Mouse (Mus musculus) left cerebral cortex, postnatal 4 days (tissue): ENCODE measurements around the gene Ppox. TPM values are rescaled to one million over a fixed set of nuclear protein-coding genes. Genes with fewer than 3 reads are reported as not detected.

Experiments
- DNase-seq: peaks from one replicate; pipeline ENCODE4 v3.0.0-alpha.2; 2022
- intact Hi-C: fragments of 180-260 bp; cut with DNase I; formaldehyde crosslinking; loops from one replicate; pipeline ENCODE4 v1.15.1; 2025
- total RNA-seq, 2 experiments: library from RNA; stranded (reverse); gene quantifications; 2 replicates each; pipeline ENCODE4 v1.2.3; 2021

The Ppox gene
- total RNA-seq, 2 experiments from 2014 or later: 19.6 to 25.4 TPM

DNA sequence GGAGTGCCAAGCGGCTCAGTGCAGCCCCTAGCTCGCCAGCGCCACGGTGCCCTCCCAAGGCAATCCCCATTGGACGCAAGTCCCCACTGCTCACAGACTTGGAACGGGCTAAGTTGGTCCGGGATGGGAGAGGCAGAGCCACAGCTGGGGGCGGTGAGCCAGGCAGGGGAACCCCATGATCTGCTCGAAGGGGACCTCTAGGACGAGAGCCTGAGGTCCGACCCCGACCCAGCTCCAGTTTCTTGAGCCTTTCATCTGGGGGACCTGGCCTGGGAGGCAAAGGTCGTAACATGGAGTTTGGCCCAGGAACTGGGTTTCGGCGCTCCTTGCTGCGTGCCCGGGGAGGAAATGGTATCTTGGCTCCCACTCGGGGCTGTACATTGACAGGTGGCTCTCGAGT is 5.5 kb upstream of the Ppox start:
- intact Hi-C loops: no loop called here
- no peak for DNase-seq

DNA sequence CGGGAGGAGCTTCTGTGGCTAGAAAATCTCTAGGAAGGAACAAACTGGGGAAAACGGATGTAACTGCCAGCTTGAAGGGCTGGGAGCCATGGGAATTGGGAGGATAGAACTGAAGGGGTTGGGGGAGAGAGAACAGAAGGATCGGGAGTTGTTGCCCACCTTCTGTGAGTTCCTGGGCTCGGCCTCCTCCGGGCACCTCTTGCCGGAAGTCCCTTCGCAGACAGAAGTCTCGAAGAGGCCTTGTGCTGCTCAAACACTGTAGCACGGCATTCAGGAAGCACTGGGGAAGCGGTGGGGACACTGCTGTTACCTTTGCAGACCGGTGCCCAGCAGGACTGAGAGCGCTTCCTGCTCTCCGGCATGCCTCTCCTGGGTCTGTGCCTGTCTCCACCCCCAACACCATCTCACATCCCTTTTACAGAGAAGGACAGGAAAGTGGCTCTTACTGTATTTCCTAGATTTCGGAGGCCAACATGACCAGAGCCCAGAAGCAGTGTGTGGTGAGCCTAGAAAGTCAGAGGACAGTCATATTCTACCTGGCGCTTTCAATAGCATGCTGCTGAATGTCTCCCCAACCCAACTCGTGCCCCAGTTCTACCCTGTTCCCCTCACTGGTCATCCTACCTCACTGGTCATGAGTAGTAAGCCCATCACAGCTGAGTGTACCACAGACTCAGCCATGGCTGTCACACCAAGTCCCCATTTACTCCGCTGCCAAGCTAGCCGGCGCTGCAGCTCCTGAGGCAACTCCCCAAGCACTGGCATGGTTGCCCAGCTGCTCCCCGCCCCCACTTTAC is 4.3 kb upstream of the Ppox start:
- intact Hi-C loops: no loop called here
- DNase-seq: no peak

DNA sequence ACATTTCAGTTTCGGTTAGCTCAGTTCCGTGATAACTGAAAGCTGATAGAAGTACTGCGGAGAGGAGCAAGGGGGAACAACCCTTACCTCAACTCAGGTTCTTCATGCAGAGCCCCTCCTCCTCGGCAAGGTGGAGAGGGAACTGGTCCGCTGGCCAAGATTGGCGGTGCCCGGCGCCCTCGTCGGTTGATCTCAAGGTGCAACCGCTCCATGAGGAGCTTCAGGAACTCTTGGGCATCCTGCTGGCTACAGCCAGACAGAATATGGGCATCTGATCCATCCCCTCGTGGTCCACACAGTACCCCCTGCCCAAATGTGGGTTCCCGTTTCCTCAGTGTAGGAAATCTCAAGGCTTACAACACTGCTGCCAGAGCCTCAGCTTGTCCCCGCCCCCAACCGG is 3.5 kb upstream of the Ppox start:
- intact Hi-C loops: no loop called here
- no peak for DNase-seq

DNA sequence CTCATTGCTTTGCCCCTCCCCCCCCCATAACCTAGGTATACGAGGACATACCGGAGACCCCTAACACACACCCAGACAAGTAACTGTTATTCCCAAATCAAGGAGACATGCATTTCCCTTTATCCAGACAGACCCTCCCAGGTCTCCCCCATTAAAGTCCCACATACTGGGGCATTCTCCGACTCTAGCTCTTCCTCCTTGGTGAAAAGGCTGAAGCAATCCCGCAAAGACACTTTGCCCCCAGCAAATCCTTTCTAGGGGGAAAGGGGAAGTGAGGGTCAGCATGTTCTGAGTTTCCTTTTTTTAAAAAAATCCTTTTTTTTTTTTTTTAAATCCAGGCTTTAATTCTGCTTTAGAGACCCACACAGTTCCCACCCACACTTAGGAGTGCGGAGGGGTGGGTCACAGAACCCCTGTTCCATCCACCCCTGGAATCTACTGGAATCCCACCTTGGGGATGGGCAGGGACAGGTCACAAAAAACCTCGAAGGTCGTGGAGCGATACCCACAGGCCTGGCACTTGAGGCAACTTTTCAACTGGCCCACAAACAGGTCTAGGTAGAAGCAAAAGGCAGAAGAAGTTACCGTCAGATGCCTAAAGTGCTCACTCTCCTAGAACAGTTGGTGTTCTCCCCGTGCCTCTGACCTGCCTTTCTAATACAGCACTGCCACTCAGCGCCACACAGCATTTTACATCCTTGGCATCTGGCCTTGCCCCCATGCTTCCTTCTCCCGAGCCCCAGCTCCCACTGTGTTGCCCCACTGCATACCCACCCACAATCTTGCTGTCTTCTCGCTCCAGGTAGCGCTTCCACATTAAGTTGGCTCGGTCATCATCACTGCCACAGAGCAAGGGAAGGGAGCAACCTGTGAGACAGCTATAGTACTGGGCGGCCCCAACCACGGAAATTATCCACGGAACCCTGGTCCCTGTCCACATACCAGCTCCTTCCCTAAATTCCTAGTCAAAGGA is 2.5 kb upstream of the Ppox start:
- DNase-seq: no peak
- intact Hi-C loops: no loop called here

DNA sequence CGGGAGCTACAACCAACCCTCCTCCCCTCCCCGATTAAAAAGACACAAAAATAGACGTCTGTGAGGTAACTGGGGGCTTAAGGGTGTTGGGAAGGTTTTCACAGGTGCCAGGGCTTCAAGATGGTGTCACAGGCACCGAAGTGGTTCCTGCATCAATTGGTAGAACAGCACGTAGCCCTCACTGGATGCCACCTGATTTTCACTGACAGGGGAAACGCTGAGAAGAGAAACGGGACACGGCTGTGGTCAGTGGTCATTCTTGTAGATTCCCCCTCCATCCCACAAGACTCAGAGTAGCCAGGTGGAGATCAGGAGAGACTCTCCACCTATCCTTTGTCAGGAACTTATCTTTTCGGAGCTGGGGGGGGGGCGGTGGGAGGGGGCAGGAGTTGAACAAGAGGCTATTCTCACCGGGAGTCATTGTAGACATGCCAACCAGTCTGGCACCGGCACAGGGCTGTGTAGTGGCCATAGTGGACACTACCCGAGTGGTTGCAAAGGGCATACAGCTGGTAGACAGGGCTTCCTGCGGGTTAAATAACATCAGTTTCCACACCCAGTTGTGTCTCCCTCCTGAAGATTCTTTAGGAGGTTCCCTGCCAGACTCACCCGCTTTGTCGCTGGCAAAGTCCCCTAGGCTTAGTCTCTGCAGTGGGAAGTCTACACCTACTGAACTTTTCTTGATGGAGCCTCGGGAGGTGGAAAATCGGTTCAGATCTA is 1.3 kb upstream of the Ppox start:
- no peak for DNase-seq
- intact Hi-C loops: no loop called here

DNA sequence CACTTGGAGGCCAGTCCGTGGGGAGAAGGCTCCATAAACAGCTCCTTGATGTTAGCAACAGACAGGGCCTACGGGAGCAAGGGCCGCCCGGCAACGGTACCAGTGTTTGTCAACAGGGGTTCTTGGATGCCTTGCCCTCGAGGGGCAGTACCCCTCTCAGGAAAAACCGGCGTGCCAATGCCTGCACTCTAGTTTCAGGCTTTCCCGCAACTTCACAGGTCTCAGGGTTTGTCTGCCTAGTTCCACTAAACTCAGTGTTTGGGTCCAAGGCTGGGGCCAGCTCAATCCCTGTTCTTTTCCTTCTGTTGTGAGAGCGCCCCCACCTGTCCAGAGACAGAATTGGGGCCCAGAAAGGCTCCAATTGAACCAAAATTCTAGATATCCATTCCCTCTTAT is 540 bp upstream of the Ppox start:
- peak; percentile 80 for DNase-seq
- intact Hi-C loops: no loop called here

DNA sequence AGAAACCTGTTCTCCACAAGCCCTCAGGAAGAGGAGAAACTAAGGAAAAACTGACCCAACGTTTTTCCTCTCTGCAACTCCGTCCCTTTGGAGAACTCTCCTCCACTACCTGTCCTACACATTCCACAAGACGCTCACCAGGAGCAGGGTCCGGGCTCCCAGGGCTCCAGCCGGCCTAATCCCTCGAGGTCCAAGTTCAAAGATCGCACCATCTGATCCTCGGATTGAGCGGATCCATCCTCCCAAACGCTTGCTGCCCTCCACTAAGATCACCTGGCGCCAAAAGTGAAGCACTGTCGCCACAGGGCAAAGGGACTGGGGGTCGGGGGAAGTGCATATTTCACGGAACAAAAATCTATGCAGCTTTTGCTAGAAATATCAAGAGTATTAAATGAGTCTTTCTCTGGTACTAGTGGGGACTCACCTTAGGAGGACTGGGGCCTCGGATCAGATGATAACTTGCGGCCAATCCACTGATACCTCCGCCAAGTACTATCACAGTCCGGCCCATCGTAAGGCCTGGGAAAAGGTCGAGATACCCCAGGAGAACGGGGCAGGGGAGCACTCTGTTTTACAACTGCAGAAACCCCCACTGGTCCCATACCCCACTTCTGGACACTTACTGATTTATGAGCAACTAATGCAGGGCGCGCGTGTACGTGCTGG is 603 bp downstream of the Ppox start:
- no peak for DNase-seq
- intact Hi-C loops: no loop called here

DNA sequence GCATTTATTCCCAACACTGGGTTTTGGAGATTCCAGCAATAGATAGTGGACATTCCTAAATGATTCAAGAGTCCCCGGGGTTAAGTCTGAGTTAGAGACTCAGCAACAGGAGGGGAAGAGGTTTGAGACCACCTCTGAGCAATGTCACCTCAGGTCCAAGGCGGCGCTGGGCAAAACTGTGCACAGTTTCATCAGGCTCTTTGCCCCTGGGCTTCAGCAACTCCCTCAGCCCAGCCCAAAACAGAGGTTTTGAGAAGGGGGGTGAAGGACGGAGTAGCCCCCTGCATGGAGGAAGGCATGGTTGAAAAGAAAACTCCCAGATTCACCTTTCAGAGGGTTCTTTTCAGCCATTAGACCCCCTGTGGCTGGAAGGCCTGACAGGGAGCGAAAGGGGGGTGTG is 1.3 kb downstream of the Ppox start:
- intact Hi-C loops: no loop called here
- DNase-seq: no peak

DNA sequence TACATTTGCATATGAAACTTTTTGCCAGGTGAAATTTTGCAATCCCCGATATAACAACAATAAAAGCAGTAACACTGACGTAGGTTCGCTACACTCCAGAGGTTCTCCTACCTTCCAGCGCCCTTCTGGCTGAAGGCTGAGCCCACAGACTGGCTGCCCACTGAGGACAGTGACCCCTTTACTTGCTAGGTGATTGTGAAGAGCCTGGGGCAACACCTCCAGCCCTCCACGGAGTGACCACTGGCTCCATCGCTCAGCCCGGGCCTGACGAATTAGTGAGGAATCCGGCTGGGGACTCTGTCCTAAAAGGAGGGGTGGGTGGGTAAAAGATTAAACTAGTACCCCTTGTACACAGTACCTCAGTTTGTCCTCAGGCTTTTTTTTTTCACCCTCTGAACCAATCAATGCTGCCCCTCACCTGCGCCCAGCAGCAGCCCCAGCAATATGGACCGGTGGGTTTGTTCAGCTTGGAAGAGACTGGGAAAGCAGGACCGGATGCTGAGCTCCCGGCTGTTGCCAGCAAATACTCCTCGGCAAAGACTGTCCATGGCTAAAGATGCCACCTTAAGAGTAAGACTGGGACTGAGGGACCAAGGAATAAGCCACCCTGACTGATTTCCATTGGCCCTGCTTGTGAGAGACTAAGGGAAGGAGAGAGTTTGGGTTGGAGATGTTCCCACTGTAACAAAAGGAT is 1.8 kb downstream of the Ppox start:
- DNase-seq: no peak
- intact Hi-C loops: no loop called here

DNA sequence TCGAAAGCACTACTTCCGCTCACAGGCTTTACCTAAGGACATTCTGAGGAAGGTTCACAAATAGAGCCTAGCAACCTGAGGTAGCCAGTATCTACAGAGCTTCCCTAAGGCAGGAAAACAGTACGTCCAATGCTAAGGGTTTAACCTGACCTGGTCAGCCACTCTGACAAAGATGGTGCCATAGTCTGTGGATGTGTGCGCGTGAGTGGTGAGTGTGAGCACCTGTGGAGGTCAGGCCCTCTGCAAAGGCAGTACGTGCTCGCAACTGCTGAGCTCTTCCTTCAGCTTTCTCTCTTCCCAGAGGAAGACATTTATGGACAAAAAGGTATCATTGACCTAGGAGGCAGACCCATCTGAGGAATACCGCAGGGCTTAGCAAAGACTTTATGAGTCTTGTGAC is 2.5 kb downstream of the Ppox start:
- DNase-seq: no peak
- intact Hi-C loops: no loop called here

DNA sequence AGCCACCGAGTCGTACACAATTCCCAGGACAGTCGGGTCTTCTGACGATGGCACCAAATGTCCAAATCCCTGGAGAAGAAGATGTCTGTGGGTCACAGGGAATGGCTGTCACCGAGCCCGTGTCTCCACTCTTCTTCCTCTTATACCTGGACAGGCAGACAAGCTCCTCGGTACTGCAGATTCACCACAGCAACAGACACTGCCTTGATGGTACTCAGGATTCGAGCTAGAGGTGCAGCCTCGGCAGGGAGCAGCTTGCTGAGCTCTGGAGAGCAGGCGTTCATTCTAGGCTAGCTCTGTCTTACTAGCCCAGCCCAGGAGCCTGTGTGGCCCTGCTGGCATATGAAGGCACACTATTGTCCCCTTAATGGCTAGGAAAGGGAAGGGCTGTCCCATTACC is 3.2 kb downstream of the Ppox start:
- DNase-seq: no peak
- intact Hi-C loops: no loop called here

DNA sequence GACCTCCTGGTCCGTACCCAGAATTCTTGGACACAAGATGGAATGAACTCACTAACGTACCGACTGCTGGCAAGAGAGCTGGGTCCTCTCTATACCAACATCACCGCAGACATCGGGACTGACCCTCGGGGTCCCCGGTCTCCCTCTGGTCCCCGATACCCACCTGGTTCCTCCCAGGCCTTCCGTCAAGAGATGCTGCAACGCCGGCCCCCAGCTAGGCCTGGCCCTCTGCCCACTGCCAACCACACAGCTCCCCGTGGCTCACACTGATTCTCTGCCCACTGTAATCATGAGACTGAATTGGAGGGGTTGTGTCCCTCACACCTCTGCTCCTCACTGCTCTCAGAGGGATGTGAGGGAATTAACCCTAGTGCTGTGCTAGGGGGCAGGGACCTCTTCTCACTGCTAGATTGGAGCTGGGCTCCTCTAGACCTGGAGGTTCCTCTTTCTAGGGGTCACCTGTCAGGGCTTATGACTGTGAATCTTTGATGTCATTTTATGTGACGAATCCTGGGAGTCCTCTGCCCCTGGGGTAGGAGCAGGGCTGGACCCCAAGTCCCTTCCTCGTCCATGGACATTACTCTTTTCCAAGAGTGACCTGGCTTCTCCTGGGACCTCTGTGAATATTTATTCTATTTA is 4.8 kb downstream of the Ppox start:
- intact Hi-C loops: no loop called here

DNA sequence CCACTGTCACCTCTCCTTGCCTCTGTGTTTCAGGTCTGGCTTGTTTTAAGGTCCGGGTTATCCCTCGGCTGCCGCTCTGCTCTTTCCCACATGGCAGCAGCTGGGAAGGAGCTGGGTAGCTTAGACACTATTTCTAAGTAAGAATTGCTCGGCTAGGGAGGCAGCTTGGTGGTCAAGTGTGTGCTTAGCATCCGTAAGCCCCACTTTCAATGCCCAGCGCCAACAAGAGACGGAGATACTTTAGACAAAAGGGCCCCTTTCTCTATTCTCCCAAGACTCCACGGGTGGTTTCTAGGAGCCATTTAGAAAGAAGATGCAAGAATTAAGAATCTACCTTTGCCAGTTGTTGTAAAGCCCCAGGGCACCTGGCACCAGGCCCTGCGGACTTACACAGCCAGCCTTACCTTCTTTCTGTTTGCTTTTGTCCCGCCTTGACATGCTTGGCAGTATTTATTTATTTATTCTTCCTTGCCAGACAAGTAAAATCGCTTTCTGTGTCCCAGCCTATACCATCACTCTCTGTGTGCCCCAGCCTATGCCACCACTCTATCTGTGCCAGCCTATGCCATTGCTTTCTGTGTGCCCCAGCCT is 5.7 kb downstream of the Ppox start:
- DNase-seq: no peak
- intact Hi-C loops: no loop called here

More for the DNA sequence above, 4.8 kb downstream of the Ppox start:
- no peak for DNase-seq

DNA sequence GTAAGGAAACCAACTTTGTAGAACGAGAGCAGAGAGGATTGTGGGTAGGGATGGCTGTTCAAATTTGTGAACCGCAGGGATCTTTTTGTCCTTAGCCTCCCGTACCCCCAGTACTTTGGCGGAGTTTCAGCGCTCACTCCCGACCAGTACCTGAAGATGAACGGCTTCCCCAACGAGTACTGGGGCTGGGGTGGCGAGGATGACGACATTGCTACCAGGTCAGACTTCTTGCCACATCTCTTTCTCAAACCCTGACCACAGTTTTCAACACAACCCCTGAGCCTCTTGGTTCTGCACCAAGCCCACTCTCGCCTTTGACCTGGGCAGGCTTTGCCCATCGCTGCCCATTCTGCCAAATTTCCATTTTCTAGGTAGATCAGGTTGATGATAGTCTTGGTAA is 6.8 kb downstream of the Ppox start:
- intact Hi-C loops: no loop called here

DNA sequence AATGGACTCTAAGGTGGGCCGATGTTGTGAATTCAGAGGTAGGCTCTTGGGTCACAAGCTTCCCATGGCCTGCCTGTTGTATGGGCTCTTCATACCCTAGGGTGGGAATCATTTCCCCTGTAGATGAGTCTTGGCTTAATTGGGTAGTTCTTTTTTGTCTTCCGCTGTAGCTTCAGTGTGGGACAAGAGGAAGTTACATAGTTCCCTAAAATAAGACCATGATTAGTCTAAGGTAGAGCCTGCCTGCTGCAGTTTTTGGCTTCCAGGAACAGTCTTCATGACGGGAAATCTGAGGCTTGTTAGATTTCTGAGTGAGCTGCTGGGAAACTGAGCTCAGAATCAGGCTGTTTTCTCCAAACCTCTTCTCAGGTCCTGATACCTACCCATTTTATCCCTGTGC is 8.9 kb downstream of the Ppox start:
- DNase-seq: no peak
- intact Hi-C loops: no loop called here

More for the DNA sequence above, 6.8 kb downstream of the Ppox start:
- no peak for DNase-seq

DNA sequence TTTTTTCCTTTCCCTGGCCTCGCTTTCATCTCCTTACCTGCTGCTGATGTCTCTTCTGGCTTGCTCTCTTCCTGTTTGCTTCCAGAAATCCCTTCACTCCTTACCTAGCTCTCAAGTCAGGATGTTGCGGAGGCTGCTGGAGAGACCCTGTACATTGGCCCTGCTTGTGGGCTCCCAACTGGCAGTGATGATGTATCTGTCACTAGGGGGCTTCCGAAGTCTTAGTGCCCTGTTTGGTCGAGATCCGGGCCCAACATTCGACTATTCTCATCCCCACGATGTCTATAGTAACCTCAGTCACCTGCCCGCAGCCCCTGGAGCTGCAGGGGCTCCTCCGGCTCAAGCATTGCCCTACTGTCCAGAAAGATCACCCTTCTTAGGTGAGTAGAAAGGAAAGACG is 9.4 kb downstream of the Ppox start:
- no peak for DNase-seq
- intact Hi-C loops: no loop called here

DNA sequence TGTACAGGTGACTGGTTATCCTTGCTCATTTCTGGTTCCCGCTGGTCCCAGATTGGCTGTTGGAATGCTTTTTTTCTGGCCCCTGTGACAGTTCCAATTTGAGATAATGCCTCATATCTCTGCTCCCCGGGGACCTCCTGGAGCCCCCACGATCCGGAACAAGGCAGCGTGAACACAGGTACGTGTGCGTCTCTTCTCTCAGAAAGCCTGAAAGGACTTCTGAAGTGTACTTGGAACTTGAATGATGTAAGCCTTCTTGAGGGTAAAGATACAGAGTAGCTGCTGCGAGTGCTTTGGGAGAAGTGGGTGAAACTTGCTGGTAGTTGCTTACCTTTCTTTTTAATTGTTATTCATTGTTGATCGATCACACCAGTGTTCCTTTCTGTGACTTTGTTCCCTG is 9.8 kb downstream of the Ppox start:
- intact Hi-C loops: no loop called here
- DNase-seq: no peak

DNA sequence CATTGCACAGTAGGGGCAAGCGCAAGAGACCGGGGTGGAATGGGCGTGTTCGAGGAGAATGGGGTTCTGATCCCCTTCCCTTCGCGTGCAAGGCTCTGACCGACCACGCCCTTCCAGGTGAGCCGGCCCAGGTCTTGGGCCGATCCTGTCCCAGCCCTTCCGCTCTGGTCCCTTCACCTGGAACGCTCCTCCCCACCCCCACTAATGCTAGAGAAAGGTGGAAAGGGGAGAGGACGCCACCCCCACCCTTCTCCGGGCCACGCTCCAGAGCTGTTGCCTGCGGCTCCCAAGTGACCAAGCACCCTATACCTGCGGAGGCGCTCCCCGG is 10.4 kb downstream of the Ppox start:
- intact Hi-C loops: no loop called here
- no peak for DNase-seq

DNA sequence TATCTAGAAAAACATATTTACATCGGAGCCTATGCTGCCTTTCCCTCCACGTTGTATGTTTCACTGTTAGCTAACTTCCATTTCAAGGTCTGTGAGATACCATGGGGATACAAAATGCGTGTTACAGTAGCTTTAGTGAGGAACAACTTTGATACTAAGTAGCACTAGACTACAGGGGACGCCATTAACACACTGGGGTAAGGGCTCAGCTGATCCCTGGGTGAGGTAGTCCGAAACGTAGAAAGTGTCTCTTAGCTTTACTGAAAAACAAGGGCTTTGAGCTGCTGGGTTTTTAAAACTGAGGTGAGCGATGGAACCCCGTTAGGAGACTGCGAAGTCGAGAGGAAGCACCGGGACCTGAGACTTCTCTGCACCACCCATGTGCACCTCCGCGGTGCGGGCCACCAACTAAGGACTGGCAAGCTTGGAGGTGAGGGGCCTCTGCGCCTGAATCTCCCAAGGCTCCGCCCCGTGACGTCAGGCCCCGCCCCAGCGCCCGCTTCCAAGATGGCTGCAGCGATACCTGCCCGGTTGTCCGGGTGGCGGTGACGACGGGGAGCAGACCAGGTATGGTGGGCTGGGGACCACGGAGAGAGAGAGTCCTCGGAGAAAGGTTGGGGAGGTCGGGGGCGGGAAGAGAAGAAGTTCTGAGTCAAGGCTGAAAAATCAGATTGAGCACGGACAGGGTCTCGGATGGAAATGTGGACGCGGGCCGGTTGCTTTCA is 11.0 kb downstream of the Ppox start, which contains the start of gene B4galt3:
Gene B4galt3, plus strand, starts transcription at position 481 of the 725 bp plus-strand sequence.
- DNase-seq: peak; percentile 95
- intact Hi-C loops: no loop called here
